Mouse (Mus musculus): ENCODE measurements around the gene Hoxa13. TPM values are rescaled to one million over a fixed set of nuclear protein-coding genes. Genes with fewer than 3 reads are reported as not detected.

Hoxa13 gene
- total RNA-seq, 2 experiments from 2014 or later, result not detected

DNA sequence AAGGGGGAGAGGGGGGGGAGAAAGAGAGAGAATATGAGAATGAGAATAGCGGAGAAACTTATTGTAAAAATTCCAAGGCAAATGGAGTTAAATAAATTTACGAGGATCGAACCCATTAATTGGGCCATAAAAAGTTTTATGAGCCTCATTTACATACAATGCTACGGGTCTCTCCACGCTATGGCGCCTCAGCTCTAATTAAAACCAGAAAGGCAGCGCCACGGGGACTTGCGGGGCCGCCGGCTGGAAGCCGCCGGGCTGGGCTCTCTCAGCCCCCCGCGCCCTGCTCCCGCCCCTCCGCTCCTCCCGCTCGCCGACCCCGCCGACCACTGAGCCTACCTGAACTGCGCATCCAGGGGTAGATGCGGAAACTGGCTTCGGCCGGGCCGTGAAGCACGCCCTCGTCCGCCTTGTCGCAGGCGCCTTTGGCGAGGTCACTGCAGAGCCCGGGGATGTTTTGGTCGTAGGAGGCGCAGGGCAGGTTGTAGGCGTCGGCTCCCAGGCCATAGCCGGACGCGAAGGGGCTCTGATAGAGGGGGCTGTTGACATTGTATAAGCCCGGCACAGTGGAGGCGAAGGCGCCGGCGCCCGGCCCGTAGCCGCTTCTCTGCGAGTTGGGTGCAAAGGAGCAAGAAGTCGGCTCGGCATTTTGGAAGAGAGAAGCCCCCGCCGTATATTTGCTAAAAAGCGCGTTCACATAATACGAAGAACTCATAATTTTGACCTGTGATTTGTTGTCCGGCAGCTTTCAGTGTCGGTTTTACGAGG is 43.8 kb downstream of the Hoxa13 start:
- DNase-seq, result no peak
- intact Hi-C loops (cut with DNase I), result no loop called here

DNA sequence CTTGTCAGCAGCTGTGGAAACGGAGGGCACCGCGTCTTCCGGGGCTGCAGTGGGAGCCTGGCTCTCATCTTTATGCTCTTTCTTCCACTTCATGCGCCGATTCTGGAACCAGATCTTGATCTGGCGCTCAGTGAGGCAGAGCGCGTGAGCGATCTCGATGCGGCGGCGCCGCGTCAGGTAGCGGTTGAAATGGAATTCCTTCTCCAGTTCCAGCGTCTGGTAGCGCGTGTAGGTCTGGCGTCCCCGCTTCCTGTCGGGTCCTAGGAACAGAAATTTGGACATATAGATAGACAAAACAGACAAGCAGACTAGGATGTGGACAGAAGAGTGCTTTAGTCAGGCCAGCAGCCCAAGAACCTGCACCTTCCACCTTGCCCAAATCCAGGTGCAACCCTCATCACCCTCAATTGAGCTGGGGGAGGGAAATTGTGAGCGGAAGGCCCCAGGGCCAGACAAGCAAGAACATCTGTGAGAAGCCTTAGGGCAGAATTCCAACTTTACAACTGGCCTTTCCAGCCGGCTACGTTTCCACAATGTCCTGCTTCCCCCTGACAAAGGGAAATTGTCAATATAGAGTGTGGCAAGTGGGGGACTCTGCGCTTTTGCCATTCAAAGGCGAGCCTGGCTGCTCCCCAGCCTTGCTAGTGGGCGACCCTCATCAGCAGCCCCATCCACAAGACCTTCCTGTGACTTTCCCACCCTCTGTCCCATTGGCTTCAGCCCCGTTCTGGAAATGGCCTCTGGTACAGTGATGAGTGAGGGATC is 44.7 kb downstream of the Hoxa13 start:
- intact Hi-C loops (cut with DNase I), result no loop called here
- no peak for DNase-seq

DNA sequence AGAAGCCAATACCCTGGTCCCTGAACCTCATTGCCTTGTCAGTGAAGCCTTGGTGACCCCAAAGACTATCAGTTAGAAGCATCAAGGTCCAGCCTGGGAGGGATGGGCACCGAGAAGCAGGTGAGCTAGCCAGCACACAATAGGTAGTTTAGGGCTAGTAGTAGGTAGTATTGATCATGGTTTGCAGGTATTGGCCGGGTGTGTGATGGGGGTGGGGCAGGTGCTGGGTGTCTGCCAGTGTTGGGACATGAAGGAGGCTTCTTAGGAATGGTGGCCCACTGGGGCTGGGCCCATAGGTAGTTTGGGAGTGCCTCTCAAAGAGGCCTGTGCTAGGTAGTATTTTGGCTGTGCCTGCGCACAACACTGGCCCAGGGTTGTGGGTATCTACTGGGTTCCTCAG is 45.6 kb downstream of the Hoxa13 start:
- no peak for DNase-seq
- intact Hi-C loops (cut with DNase I), result no loop called here

DNA sequence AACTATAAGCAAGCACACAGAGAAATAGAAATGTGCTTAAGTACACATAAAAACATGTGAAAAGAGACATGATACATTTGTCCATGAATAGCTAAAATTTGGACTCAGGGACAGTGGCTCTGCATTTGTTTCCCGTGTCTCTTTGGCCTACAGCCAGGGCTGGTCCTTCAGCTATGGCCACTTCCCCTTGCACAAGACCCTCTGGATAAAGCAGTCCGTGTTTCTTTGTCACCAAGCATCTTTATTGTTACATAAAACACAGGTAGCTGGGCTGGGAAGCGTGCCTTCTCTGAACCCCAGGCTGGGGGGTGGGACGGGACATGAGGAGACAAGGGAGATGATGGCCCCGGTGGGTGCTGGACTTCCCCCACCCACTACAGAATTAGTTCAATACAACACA is 46.4 kb downstream of the Hoxa13 start:
- no peak for DNase-seq
- intact Hi-C loops (cut with DNase I), result no loop called here

DNA sequence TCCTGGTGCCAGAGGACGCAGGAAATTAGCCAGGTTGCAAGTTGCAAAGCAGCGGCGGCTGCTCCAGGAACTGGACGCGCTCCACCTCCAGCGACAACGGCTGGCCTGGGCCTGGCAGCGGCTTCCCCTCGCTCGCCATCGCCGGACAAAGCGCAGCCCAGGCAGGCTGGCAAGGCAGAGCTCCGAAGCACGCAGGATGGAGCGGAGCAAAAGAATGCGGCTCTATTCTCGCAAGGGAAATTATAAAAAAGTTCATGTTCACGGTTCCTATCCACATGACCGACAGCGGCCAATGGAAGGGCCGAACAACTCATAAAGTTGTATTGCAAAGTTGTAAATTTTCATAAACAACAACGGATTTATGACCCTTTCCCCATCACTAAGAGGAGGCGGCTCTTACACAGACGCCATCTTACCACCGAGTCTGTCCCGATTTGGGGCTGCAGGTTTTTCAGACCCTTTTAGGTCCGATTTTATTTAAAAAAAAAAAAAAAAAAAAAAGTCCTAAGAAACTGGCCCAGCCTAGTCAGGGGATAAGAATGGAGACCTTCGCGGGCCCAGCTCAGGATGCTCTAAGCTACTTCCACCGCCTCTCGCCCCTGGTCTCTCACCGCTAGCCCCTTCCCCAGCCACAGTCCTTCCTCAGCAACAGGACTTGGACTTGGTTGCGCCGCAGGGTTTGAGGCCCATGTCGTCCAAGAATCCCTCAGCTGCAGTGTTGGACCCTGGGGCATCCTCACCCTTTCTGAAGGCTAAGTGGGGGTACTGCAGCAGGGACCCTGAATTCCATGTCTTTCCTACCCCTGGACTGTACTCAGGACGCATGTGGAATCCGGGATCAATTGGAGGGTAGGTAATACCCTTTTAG is 47.3 kb downstream of the Hoxa13 start, which contains the start of the genes Hoxa3 and Gm28308:
Gene Hoxa3 (minus strand): TSS at position 218 of the 868 bp plus-strand sequence.
Gene Gm28308 (minus strand): TSS at position 221 of the 868 bp plus-strand sequence.
- intact Hi-C loops (cut with DNase I), result no loop called here
- peak in 1 of 2 experiments; percentile 28 for DNase-seq

DNA sequence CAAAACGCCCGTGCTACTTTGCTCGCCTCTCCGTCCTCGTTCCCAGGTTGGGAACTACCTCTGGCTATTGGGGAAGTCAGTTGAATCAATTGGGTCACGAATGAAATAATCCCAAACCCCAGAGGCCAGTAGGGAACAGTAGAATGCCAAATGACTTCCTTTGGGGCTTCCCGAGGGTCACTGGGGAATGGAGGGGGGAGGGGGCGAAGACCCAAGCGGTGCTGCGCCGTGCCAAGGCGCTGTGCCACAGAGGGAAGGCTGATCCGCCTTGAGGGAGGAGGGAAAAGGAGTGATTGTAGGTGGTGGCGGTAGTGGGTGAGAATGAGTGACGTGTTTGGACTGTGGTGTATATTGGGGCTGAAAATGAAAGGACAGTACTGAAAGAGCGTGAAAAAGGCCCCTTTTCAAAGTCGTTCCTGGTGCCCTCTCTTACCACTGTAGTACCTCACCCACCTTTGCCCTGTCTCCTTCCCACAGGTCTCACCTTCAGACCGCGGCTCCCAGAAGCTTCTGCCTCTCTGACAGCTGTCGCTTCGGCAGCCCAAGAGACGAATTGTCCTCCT is 48.0 kb downstream of the Hoxa13 start:
- intact Hi-C loops (cut with DNase I), result no loop called here
- peak in 1 of 2 experiments; percentile 4 for DNase-seq

DNA sequence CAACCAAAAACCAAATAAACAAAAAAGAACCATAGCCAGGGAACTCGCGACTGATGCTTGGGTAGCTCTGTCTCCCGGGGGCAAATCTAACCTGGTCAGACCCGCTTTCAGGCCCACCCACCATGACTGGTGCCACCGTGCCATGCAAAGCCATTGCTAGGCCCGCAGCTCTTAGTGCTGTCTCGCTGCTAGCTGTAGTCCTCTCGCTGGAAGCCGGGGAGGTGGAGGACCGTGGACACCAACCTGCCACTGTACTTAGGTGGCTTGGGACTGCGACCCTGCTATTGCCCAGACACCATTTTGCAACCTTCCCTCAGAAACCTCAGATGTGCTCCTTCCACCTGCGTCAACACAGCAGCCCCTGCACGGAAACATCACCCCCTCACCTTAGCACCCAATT is 48.7 kb downstream of the Hoxa13 start:
- intact Hi-C loops (cut with DNase I), result no loop called here
- DNase-seq, result peak in 1 of 2 experiments; percentile 6

DNA sequence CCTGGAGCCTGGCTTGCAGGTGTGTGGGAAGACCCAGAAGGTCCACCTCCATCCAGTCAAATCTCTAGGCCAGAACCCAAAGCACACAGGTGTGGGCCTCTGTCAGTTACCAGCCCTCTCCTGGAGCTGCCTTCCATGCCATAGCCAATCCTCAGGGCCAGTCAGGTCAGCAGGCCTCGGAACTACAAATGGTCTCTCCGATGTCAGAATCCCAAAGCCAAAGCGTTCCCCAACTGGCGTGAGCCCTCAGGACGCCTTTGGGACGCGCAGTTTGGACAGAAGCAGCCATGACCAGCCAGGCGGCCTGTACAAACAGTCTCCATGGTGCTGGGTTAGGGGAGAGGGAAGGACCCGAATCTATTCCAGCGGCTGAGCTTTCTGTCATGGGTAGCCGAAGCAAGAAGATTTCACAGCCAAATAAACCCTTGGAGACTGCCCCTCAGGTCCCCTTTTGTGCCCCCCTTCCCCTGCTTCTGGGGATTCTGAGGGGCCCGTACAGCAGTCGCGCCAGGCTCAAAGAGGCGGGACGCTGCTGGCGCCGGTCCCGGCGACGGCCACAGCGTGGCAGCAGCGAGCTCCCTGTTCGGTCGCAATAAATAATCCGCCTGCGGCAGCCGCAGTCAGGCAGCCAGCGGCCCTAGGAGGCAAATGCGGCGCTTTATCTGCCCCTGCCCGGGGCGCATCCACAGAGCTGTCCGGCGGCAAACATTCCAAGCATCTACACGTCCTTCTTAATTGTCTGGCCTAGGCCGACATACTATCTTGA is 49.3 kb downstream of the Hoxa13 start:
- DNase-seq, result peak; percentile 79 to 87
- intact Hi-C loops (cut with DNase I), result no loop called here

DNA sequence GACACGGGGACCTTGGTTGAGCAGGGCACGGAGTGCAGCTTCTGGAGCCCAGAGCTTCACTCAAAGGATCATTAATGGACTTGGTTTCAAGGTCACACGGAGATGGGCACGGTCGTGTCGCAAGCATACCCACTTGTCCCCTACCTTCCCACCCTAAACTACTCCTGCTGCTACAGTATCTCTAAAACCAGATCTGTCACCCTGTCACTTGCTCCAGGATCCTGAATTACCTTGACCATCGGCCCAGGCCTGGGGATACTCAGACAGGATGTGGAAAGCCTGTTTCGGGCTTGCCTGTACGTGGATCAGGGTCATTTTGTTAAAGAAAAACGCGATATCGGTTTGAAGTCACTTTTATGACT is 51.0 kb downstream of the Hoxa13 start:
- no peak for DNase-seq
- intact Hi-C loops (cut with DNase I), result no loop called here

DNA sequence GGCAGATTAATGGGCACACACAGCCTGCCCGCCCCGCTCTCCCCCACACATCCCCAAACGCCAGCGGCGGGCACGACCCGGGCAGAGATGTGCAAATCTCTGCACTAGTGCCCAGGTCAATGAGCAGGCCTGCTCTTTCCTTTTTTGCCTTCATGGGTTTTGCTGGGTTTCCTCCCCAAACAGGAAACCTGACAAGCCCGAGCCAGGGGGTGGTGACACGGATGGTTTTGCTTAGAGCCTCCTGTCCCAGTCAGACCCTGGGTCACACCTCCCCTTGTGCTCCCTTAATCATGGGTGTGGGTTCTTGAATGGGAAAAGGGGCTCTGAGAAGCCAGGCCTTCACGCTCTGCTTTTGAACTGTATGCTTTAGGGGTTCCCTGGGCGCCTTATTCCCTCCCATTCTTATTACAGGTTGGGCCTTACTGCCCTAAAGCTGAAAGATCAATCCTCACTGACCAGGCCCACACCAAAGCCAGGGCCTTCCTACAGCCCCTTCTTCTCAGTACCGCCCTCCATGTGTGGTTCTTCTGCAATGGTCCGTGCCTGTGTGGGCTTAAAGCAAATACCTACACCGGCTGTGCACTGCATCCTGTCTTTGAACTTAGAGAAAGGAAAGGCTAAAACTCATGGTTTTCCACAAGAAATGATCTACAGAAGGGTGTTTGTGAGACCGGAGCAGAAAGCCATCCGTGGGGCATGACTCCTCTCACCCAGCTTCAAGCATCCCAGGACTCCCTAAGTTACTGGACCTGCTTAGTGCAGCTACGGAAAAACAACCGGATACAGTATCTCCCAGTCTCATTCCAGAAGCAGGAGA is 51.6 kb downstream of the Hoxa13 start:
- intact Hi-C loops (cut with DNase I), result no loop called here
- peak in 1 of 2 experiments; percentile 4 for DNase-seq

DNA sequence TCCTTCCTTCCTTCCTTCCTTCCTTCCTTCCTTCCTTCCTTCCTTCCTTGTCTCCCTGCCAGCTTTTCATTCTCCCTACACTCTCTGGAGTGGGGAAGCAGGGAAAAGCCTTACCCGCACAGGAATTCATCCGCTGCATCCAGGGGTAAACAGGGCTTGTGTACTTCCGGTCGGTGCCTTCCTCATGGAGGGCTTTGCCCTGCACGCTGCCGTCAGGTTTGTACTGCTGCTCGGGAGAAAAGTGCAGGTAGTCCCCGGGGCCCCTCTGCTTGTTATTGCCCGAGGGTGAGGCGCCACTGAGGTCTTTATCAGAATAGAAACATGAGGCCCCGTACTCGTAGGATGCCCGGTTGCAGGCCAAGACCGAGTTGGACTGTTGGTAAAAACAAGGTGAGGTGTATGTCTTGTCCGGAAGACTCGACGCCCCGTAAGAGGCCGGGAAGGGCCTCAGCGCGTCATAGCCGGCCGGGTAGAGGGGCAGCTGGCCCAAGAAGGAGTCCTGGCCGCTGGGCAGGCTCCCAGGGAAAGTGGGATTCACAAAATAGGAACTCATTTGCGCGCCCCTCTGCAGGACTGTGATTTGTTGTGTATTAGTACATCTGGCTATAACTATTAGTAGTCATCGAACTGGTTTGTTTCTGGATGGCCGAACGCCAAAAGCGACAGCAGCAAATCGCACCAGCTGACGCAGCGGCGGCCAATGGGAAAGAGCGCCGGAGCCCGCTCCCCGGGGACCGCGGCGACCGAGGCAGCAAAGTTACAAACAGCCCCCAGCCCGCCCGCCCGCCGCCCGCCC is 52.4 kb downstream of the Hoxa13 start, which contains the start of gene Hoxa6:
Gene Hoxa6 (minus strand): TSS at position 651 of the 796 bp plus-strand sequence.
- intact Hi-C loops (cut with DNase I), result no loop called here

More for the DNA sequence above, 52.4 kb downstream of the Hoxa13 start, which contains the start of gene Hoxa6:
- peak in 1 of 2 experiments; percentile 28 for DNase-seq

Small RNA genes within 50 kb of the gene (microRNA-seq; reads per million reads assigned to microRNA genes)
- gene Mir196b, result 3.6 to 76.3 reads per million in 2 experiments

Other genes starting within 250 kb of the Hoxa13 start
- 10 to 100 TPM in 1 of 2 experiments, 1 to 10 TPM in 1; 7.3 to 10.4 TPM for gene Skap2, start 248.3 kb downstream of the Hoxa13 start, total RNA-seq (2021)
- gene Hoxa1, start 102.6 kb downstream of the Hoxa13 start, total RNA-seq (2021), result under 1 TPM; 0.15 to 0.22 TPM
- under 1 TPM; 0.24 to 0.76 TPM for gene Hoxa2, start 96.0 kb downstream of the Hoxa13 start, total RNA-seq (2021)
- under 1 TPM; 0.17 to 0.20 TPM for gene 5730596B20Rik, start 83.4 kb downstream of the Hoxa13 start, total RNA-seq (2021)
- gene Hoxa4, start 69.1 kb downstream of the Hoxa13 start, total RNA-seq (2021), result under 1 TPM; 0.44 to 0.62 TPM
- gene Hoxa5, start 56.3 kb downstream of the Hoxa13 start, total RNA-seq (2021), result 1 to 10 TPM; 1.4 to 2.1 TPM
- not detected for gene Hoxa6, start 52.2 kb downstream of the Hoxa13 start, total RNA-seq (2021)
- 1 to 10 TPM; 1.2 TPM for gene Hoxa3, start 47.5 kb downstream of the Hoxa13 start, total RNA-seq (2021)
- not detected for gene Gm28308, start 47.5 kb downstream of the Hoxa13 start, total RNA-seq (2021)
- gene Hoxa7, start 39.0 kb downstream of the Hoxa13 start, total RNA-seq (2021), result under 1 TPM; 0.17 to 0.29 TPM
- not detected for gene Hoxa9, start 29.8 kb downstream of the Hoxa13 start, total RNA-seq (2021)
- gene Hoxa10, start 20.0 kb downstream of the Hoxa13 start, total RNA-seq (2021), result not detected
- not detected for gene Hoxa11, start 15.1 kb downstream of the Hoxa13 start, total RNA-seq (2021)
- gene Evx1, start 52.6 kb upstream of the Hoxa13 start, total RNA-seq (2021), result not detected